Mouse (Mus musculus): Measurements from ENCODE around the gene Gm42906. TPM values are rescaled to one million over a fixed set of nuclear protein-coding genes. Genes with fewer than 3 reads are reported as not detected.

The Gm42906 gene
- total RNA-seq, 1 experiment = not detected

GRCm38 (mm10) chr5:151408124-151408900 lies 19.7 kb downstream of the Gm42906 start:
- Histone ChIP-seq H3K9me3 (ENCODE audit: control insufficient read depth, insufficient read depth, low read depth, low read length) (no peaks in the 10 kb centered on the region), H3K4me1 (ENCODE audit: control insufficient read depth in 2 of 2, insufficient read depth in 2 of 2, low read length in 2 of 2, poor library complexity in 1 of 2) (no peaks in the 10 kb centered on the region), H3K27ac (ENCODE audit: insufficient read depth, low read depth, low read length, poor library complexity, severe bottlenecking) (no peak overlapping the region), H3K36me3 (ENCODE audit: control insufficient read depth, insufficient read depth, low read length, poor library complexity, severe bottlenecking) (no peaks in the 10 kb centered on the region), H3K9ac (ENCODE audit: insufficient read depth, low read depth, low read length, poor library complexity, severe bottlenecking) (no peak overlapping the region), H3K4me3 (ENCODE audit: insufficient read depth in 1 of 2, low read depth in 1 of 2, low read length in 2 of 2, poor library complexity in 1 of 2, severe bottlenecking in 1 of 2) (no peak overlapping the region)
- peak; percentile 15 for DNase-seq (ENCODE audit: low read depth, low spot score)
- in situ Hi-C loops (cut with MboI; ENCODE audit: low sequenced_read_pairs in 2 of 2, unreplicated experiment in 2 of 2) = no loop called here
- TF ChIP-seq MAFK (IDR thresholded peaks at IDR 0.05; ENCODE audit: insufficient read depth, low read depth, low read length) = no peak
- TF ChIP-seq HCFC1 (IDR thresholded peaks at IDR 0.05; ENCODE audit: borderline replicate concordance, insufficient read depth, low read length) = no peak
- TF ChIP-seq ZC3H11A (IDR thresholded peaks at IDR 0.05; ENCODE audit: borderline replicate concordance, low read depth, low read length) = no peak
- TF ChIP-seq CHD2 (IDR thresholded peaks at IDR 0.05; ENCODE audit: low read depth, low read length) = no peak
- no peak for TF ChIP-seq ZNF384 (IDR thresholded peaks at IDR 0.05; ENCODE audit: low read depth, low read length)

- Histone ChIP-seq H3K36me3 (ENCODE audit: control insufficient read depth, insufficient read depth, low read length, poor library complexity, severe bottlenecking) (no peaks in the 10 kb centered on the region), H3K4me1 (ENCODE audit: control insufficient read depth in 2 of 2, insufficient read depth in 2 of 2, low read length in 2 of 2, poor library complexity in 1 of 2) (no peaks in the 10 kb centered on the region), H3K9ac (ENCODE audit: insufficient read depth, low read depth, low read length, poor library complexity, severe bottlenecking) (no peak overlapping the region), H3K9me3 (ENCODE audit: control insufficient read depth, insufficient read depth, low read depth, low read length) (no peaks in the 10 kb centered on the region), H3K27ac (ENCODE audit: insufficient read depth, low read depth, low read length, poor library complexity, severe bottlenecking) (no peak overlapping the region), H3K4me3 (ENCODE audit: insufficient read depth in 1 of 2, low read depth in 1 of 2, low read length in 2 of 2, poor library complexity in 1 of 2, severe bottlenecking in 1 of 2) (no peak overlapping the region)
- TF ChIP-seq HCFC1 (IDR thresholded peaks at IDR 0.05; ENCODE audit: borderline replicate concordance, insufficient read depth, low read length) (no peak), MAFK (IDR thresholded peaks at IDR 0.05; ENCODE audit: insufficient read depth, low read depth, low read length) (no peak), ZC3H11A (IDR thresholded peaks at IDR 0.05; ENCODE audit: borderline replicate concordance, low read depth, low read length) (no peak), ZNF384 (IDR thresholded peaks at IDR 0.05; ENCODE audit: low read depth, low read length) (no peak), CHD2 (IDR thresholded peaks at IDR 0.05; ENCODE audit: low read depth, low read length) (no peak)
- DNase-seq (ENCODE audit: low read depth, low spot score) = no peak
- in situ Hi-C loops (cut with MboI; ENCODE audit: low sequenced_read_pairs in 2 of 2, unreplicated experiment in 2 of 2) = no loop called here
Observed at GRCm38 (mm10) chr5:151407493-151407892, 20.5 kb downstream of the Gm42906 start.

GRCm38 (mm10) chr5:151406276-151406675 lies 21.7 kb downstream of the Gm42906 start:
- TF ChIP-seq ZC3H11A (IDR thresholded peaks at IDR 0.05; ENCODE audit: borderline replicate concordance, low read depth, low read length) (no peak), HCFC1 (IDR thresholded peaks at IDR 0.05; ENCODE audit: borderline replicate concordance, insufficient read depth, low read length) (no peak), MAFK (IDR thresholded peaks at IDR 0.05; ENCODE audit: insufficient read depth, low read depth, low read length) (no peak), ZNF384 (IDR thresholded peaks at IDR 0.05; ENCODE audit: low read depth, low read length) (no peak), CHD2 (IDR thresholded peaks at IDR 0.05; ENCODE audit: low read depth, low read length) (no peak)

GRCm38 (mm10) chr5:151405314-151405903 lies 22.6 kb downstream of the Gm42906 start:
- TF ChIP-seq HCFC1 (IDR thresholded peaks at IDR 0.05; ENCODE audit: borderline replicate concordance, insufficient read depth, low read length) = no peak
- no peak for TF ChIP-seq ZC3H11A (IDR thresholded peaks at IDR 0.05; ENCODE audit: borderline replicate concordance, low read depth, low read length)
- TF ChIP-seq CHD2 (IDR thresholded peaks at IDR 0.05; ENCODE audit: low read depth, low read length) = no peak
- no peak for TF ChIP-seq ZNF384 (IDR thresholded peaks at IDR 0.05; ENCODE audit: low read depth, low read length)
- TF ChIP-seq MAFK (IDR thresholded peaks at IDR 0.05; ENCODE audit: insufficient read depth, low read depth, low read length) = no peak
- H3K4me3 ChIP-seq (ENCODE audit: insufficient read depth in 1 of 2, low read depth in 1 of 2, low read length in 2 of 2, poor library complexity in 1 of 2, severe bottlenecking in 1 of 2) = no peak overlapping the region
- no peak overlapping the region for H3K9ac ChIP-seq (ENCODE audit: insufficient read depth, low read depth, low read length, poor library complexity, severe bottlenecking)
- no peak for DNase-seq (ENCODE audit: low read depth, low spot score)
- no peaks in the 10 kb centered on the region for H3K36me3 ChIP-seq (ENCODE audit: control insufficient read depth, insufficient read depth, low read length, poor library complexity, severe bottlenecking)
- H3K4me1 ChIP-seq (ENCODE audit: control insufficient read depth in 2 of 2, insufficient read depth in 2 of 2, low read length in 2 of 2, poor library complexity in 1 of 2) = no peaks in the 10 kb centered on the region
- in situ Hi-C loops (cut with MboI; ENCODE audit: low sequenced_read_pairs in 2 of 2, unreplicated experiment in 2 of 2) = no loop called here
- H3K9me3 ChIP-seq (ENCODE audit: control insufficient read depth, insufficient read depth, low read depth, low read length) = no peaks in the 10 kb centered on the region
- H3K27ac ChIP-seq (ENCODE audit: insufficient read depth, low read depth, low read length, poor library complexity, severe bottlenecking) = no peak overlapping the region

More at GRCm38 (mm10) chr5:151406276-151406675, 21.7 kb downstream of the Gm42906 start:
- Histone ChIP-seq H3K27ac (ENCODE audit: insufficient read depth, low read depth, low read length, poor library complexity, severe bottlenecking) (no peak overlapping the region), H3K9ac (ENCODE audit: insufficient read depth, low read depth, low read length, poor library complexity, severe bottlenecking) (no peak overlapping the region), H3K36me3 (ENCODE audit: control insufficient read depth, insufficient read depth, low read length, poor library complexity, severe bottlenecking) (no peaks in the 10 kb centered on the region), H3K4me1 (ENCODE audit: control insufficient read depth in 2 of 2, insufficient read depth in 2 of 2, low read length in 2 of 2, poor library complexity in 1 of 2) (no peaks in the 10 kb centered on the region), H3K9me3 (ENCODE audit: control insufficient read depth, insufficient read depth, low read depth, low read length) (no peaks in the 10 kb centered on the region), H3K4me3 (ENCODE audit: insufficient read depth in 1 of 2, low read depth in 1 of 2, low read length in 2 of 2, poor library complexity in 1 of 2, severe bottlenecking in 1 of 2) (no peak overlapping the region)
- in situ Hi-C loops (cut with MboI; ENCODE audit: low sequenced_read_pairs in 2 of 2, unreplicated experiment in 2 of 2) = no loop called here
- no peak for DNase-seq (ENCODE audit: low read depth, low spot score)

Data from ES-E14 (cell line).